Mouse (Mus musculus) lung, postnatal 36 days (tissue): ENCODE results near the gene Pfkp.

Experiments
- DNase-seq: peaks from one replicate; pipeline ENCODE4 v3.0.0; 2022; ENCODE audit warnings: mixed read lengths

Gene Pfkp

GRCm38 (mm10) chr13:6636520-6636919, 12.1 kb downstream of the Pfkp start:
- DNase-seq, result peak; percentile 75

- no peak for DNase-seq
These were observed 13.2 kb downstream of the Pfkp start for GRCm38 (mm10) chr13:6635138-6636076.

- no peak for DNase-seq
These were observed 14.5 kb downstream of the Pfkp start for GRCm38 (mm10) chr13:6634063-6634462.

- DNase-seq, result peak; percentile 44
These were observed 15.1 kb downstream of the Pfkp start for GRCm38 (mm10) chr13:6633524-6633923.

GRCm38 (mm10) chr13:6632935-6633334, 15.6 kb downstream of the Pfkp start:
- DNase-seq, result no peak

- DNase-seq, result no peak
These were observed 16.1 kb downstream of the Pfkp start for GRCm38 (mm10) chr13:6632513-6632912.

- no peak for DNase-seq
These were observed 16.6 kb downstream of the Pfkp start for GRCm38 (mm10) chr13:6631772-6632510.

GRCm38 (mm10) chr13:6630660-6631059, 17.9 kb downstream of the Pfkp start:
- no peak for DNase-seq

GRCm38 (mm10) chr13:6629927-6630326, 18.6 kb downstream of the Pfkp start:
- no peak for DNase-seq

- DNase-seq, result no peak
These were observed 19.4 kb downstream of the Pfkp start for GRCm38 (mm10) chr13:6628998-6629764.

- no peak for DNase-seq
These were observed 20.3 kb downstream of the Pfkp start for GRCm38 (mm10) chr13:6628261-6628660.

GRCm38 (mm10) chr13:6627352-6627751, 21.2 kb downstream of the Pfkp start:
- DNase-seq, result no peak

GRCm38 (mm10) chr13:6626508-6627114, 22.0 kb downstream of the Pfkp start:
- no peak for DNase-seq

- no peak for DNase-seq
These were observed 22.6 kb downstream of the Pfkp start for GRCm38 (mm10) chr13:6625942-6626341.

- no peak for DNase-seq
These were observed 24.0 kb downstream of the Pfkp start for GRCm38 (mm10) chr13:6624604-6625003.

GRCm38 (mm10) chr13:6624121-6624520, 24.5 kb downstream of the Pfkp start:
- DNase-seq, result no peak

GRCm38 (mm10) chr13:6621831-6622230, 26.7 kb downstream of the Pfkp start:
- no peak for DNase-seq

GRCm38 (mm10) chr13:6620250-6620649, 28.3 kb downstream of the Pfkp start:
- DNase-seq, result no peak

GRCm38 (mm10) chr13:6618711-6619110, 29.9 kb downstream of the Pfkp start:
- DNase-seq, result no peak

GRCm38 (mm10) chr13:6613690-6614445, 34.7 kb downstream of the Pfkp start:
- DNase-seq, result no peak

- DNase-seq, result no peak
These were observed 45.7 kb downstream of the Pfkp start for GRCm38 (mm10) chr13:6602786-6603409.
